Mouse (Mus musculus): ENCODE measurements at regions not wholly inside any gene's neighbourhood (a gene's known extent, or its start where the extent isn't known, plus 50 kb on each side); places are given as distances from the start of the nearest gene placed in this dataset. TPM values are rescaled to one million over a fixed set of nuclear protein-coding genes. Genes with fewer than 3 reads are reported as not detected.

Small RNAs in the stretch of these regions (microRNA-seq; reads per million reads assigned to microRNA genes)
- gene Gm23075 = not detected
